Mouse (Mus musculus) G1E (cell line): Measurements from ENCODE around the gene Gm14419.
"Not testable (repeated sequence)": the region's sequence is repeated elsewhere in the genome, so short reads cannot be mapped to it uniquely, and the experiment has no call there.

ENCODE experiments used
- CTCF ChIP-seq: IDR thresholded peaks from 2 replicates; pipeline ENCODE4 v1.5.1; 2012; ENCODE audit warnings: low read depth, low read length, inconsistent platforms, mixed read lengths
- GATA1 ChIP-seq: IDR thresholded peaks from 2 replicates; pipeline ENCODE4 v1.6.1; 2012; ENCODE audit warnings: borderline replicate concordance, low read length, inconsistent platforms, mixed read lengths
- GATA2 ChIP-seq: IDR thresholded peaks from 2 replicates; pipeline ENCODE4 v1.6.1; 2012; ENCODE audit warnings: low read depth, low read length, inconsistent platforms, borderline replicate concordance
- POLR2AphosphoS5 ChIP-seq: IDR thresholded peaks from 2 replicates; pipeline ENCODE4 v1.6.1; 2012; ENCODE audit warnings: low read depth, low read length, inconsistent platforms; ENCODE audit not compliant: insufficient replicate concordance
- TAL1 ChIP-seq: conservative IDR thresholded peaks from 2 replicates; pipeline ENCODE4 v1.6.1; 2012; ENCODE audit warnings: low read depth, low read length, inconsistent platforms, mixed read lengths

DNA sequence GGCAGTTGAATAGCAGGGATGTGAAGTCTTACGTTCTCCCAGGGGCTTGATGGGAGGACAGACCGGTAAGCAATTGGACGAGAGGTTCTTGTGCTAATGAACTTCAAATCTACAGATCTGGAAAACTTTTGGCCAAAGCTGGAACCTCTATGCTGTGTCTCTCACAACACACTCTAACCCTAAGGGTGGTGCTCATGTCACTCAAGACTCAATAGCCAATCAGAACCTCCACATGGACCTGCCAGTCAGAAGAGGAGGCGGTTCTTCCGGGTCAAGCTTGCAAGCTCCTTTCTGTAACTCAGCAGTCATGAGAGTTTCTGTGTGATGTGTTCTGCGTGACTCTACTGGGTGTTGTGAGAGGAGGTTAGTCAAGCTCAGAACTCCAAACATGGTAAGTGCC lies at the start of gene Gm14419:
- TF ChIP-seq GATA1, CTCF, POLR2AphosphoS5, TAL1, GATA2: not testable (repeated sequence)
